Mouse (Mus musculus) bone marrow macrophage, adult 2 months (primary cell): ENCODE measurements around the gene Tifab.

Source experiments
- CTCF ChIP-seq: IDR thresholded peaks from 2 replicates; pipeline ENCODE4 v1.5.1; 2012; ENCODE audit warnings: low read depth, mild to moderate bottlenecking, low read length, moderate library complexity
- POLR2A ChIP-seq: IDR thresholded peaks from 2 replicates; pipeline ENCODE4 v1.6.1; 2012; ENCODE audit warnings: mild to moderate bottlenecking, low read depth, low read length, borderline replicate concordance

DNA sequence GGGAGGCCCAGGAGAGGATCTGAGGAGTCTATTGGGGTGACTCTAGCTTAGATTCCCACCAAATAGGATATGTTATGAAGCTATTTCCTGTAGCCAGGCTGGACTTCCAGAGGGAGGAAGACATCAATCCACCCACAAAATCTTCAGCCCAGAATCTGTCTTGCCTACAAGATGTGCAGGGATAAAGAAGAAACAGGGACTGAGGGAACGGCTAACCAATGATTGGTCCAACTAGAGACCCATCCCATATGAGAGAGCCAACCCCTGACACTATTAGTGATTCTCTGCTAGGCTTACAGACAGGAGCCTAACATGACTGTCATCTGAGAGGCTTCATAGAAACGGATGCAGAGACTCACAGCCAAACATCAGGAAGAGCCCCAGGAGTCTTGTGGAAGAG is 34.7 kb downstream of the Tifab start:
- TF ChIP-seq CTCF (no peak), POLR2A (no peak)
